8 mouse cellular contexts compared by ENCODE assay signal in the genomic region with DNA sequence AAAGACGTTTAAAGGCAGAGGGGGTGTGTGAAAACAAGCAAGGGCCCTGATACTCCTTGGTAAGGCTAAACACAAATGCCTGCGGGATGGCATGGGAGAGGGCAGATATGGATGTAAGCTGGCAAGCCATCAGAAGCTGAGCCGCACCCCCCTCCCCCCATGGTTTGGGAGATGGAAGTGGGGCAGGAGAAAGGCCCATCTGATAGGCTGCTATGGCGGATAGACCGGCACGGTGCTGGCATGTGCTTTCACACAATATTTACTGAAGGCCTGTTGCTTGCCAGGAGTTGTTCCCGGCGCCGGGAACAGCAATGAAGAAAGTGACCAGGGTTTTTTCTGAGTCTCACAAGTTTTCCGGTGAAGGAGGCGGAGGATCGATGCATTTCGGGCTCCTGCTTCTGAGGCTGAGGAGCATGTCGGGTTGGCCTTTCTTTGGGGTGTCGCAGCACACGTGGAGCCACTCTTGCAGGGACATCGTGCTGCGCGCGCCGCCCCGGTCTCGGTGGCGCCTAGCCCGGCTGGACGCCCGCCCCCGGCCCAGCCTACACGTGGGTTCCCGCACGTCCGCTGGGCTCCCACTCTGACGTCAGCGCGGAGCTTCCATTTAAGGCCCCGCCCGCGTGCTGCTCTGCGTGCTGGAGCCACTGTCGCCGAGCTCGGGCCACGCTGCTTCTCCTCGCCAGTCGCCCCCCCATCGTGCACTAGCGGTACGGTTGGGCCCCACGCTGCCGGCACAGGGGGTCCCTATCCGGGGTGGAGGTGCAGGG. TPM values are rescaled to one million over a fixed set of nuclear protein-coding genes. Genes with fewer than 3 reads are reported as not detected.
DNase-seq lines count a peak whose midpoint lies in the region; ATAC-seq and TF ChIP-seq lines count a peak whose summit lies in the region.

No protein-coding gene starts in this region.

- H3K27ac ChIP-seq in bone marrow macrophage, adult 2 months (ENCODE audit: insufficient read depth, low read depth, low read length) = peak overlapping the region; percentile 74
- H3K27ac ChIP-seq in embryonic fibroblast, embryonic 13.5 days (ENCODE audit: insufficient read depth, low read length) = peak overlapping the region; percentile 90
- peak overlapping the region; percentile 98 for H3K27ac ChIP-seq in heart, embryonic 10.5 days
- H3K27ac ChIP-seq in kidney, embryonic 14.5 days (ENCODE audit: low read depth, low read length) = peak overlapping the region; percentile 96
- H3K27ac ChIP-seq in limb, embryonic 15.5 days = peak overlapping the region; percentile 98
- H3K27ac ChIP-seq in midbrain, postnatal 0 days (ENCODE audit: low read depth, low read length) = peak overlapping the region; percentile 77

- ATAC-seq in kidney, embryonic 14.5 days (ENCODE audit: low FRiP score, low TSS enrichment) = peak; percentile 94
- ATAC-seq in limb, embryonic 15.5 days (ENCODE audit: insufficient number of reproducible peaks, low FRiP score, low TSS enrichment, low read depth) = peak; percentile 88
- peak; percentile 90 for ATAC-seq in midbrain, postnatal 0 days (ENCODE audit: low FRiP score)

- peaks cover 16% of the 10 kb centered on the region for H3K4me1 ChIP-seq in bone marrow macrophage, adult 2 months (ENCODE audit: control insufficient read depth, insufficient read depth, low read length)
- peaks cover 5% of the 10 kb centered on the region; the same call in 1 of the 2 replicates for H3K4me1 ChIP-seq in embryonic fibroblast, embryonic 13.5 days (ENCODE audit: control insufficient read depth, insufficient read depth, low read length)
- peaks cover 32% of the 10 kb centered on the region for H3K4me1 ChIP-seq in heart, embryonic 10.5 days
- 0 out of 2 replicates have a peak, but pooled peaks cover 10% of the 10 kb centered on the region for H3K4me1 ChIP-seq in kidney, embryonic 14.5 days (ENCODE audit: control insufficient read depth, insufficient read depth, low read length)
- H3K4me1 ChIP-seq in limb, embryonic 15.5 days = peaks cover 28% of the 10 kb centered on the region
- H3K4me1 ChIP-seq in midbrain, postnatal 0 days (ENCODE audit: insufficient read depth, low read length) = peaks cover 6% of the 10 kb centered on the region

- peak overlapping the region; percentile 89 for H3K4me2 ChIP-seq in kidney, embryonic 14.5 days (replicated peaks; ENCODE audit: low read depth, low read length)
- peak overlapping the region; percentile 82 for H3K4me2 ChIP-seq in limb, embryonic 15.5 days
- peak overlapping the region; percentile 90 for H3K4me2 ChIP-seq in midbrain, postnatal 0 days (ENCODE audit: low read depth, low read length, poor library complexity, severe bottlenecking)

- H3K36me3 ChIP-seq in heart, embryonic 10.5 days = peaks cover 32% of the 10 kb centered on the region
- peaks cover 26% of the 10 kb centered on the region for H3K36me3 ChIP-seq in kidney, embryonic 14.5 days (ENCODE audit: control insufficient read depth, insufficient read depth, low read length)
- H3K36me3 ChIP-seq in limb, embryonic 15.5 days = peaks cover 27% of the 10 kb centered on the region
- H3K36me3 ChIP-seq in midbrain, postnatal 0 days (ENCODE audit: insufficient read depth, low read length) = peaks cover 16% of the 10 kb centered on the region

- DNase-seq in B cell, adult 2 months = peak; percentile 88 to 89
- peak; percentile 96 for DNase-seq in heart, embryonic 10.5 days (ENCODE audit: low spot score)
- DNase-seq in midbrain, postnatal 0 days (ENCODE audit: low spot score) = peak; percentile 95
- DNase-seq in spleen, postnatal 10 days (ENCODE audit: low spot score in 2 of 2) = peak; percentile 75 to 90

- under 1% methylated on average over 51 of the region's 51 CpGs for WGBS in heart, embryonic 10.5 days
- WGBS in kidney, embryonic 14.5 days = under 1% methylated on average over 42 of the region's 51 CpGs
- WGBS in limb, embryonic 15.5 days = under 1% methylated on average over 50 of the region's 51 CpGs
- WGBS in midbrain, postnatal 0 days = under 1% methylated on average over 39 of the region's 51 CpGs

- peak; percentile 92; the same call in 1 of the 2 replicates for TF ChIP-seq POLR2A in bone marrow macrophage, adult 2 months (IDR thresholded peaks at IDR 0.05; ENCODE audit: borderline replicate concordance, low read depth, low read length)
- peak; percentile 99 for TF ChIP-seq POLR2A in embryonic fibroblast, embryonic 13.5 days (IDR thresholded peaks at IDR 0.05; ENCODE audit: low read depth, low read length)

- H3K4me3 ChIP-seq in bone marrow macrophage, adult 2 months (ENCODE audit: insufficient read depth, low read length) = peak overlapping the region; percentile 82
- peak overlapping the region; percentile 84 for H3K4me3 ChIP-seq in embryonic fibroblast, embryonic 13.5 days (ENCODE audit: insufficient read depth, low read length)
- peak overlapping the region; percentile 84 for H3K4me3 ChIP-seq in heart, embryonic 10.5 days
- H3K4me3 ChIP-seq in kidney, embryonic 14.5 days (ENCODE audit: low read length) = peak overlapping the region; percentile 92
- peak overlapping the region; percentile 87 for H3K4me3 ChIP-seq in limb, embryonic 15.5 days
- H3K4me3 ChIP-seq in midbrain, postnatal 0 days (ENCODE audit: low read depth, low read length) = peak overlapping the region; percentile 73

- no peak for TF ChIP-seq CTCF in bone marrow macrophage, adult 2 months (IDR thresholded peaks at IDR 0.05; ENCODE audit: low read depth, low read length)
- TF ChIP-seq CTCF in embryonic fibroblast, embryonic 13.5 days (IDR thresholded peaks at IDR 0.05; ENCODE audit: borderline replicate concordance, insufficient read depth, low read length) = no peak
- TF ChIP-seq CTCF in midbrain, postnatal 0 days (IDR thresholded peaks at IDR 0.05) = no peak

- no peaks in the 10 kb centered on the region for H3K9me3 ChIP-seq in heart, embryonic 10.5 days
- no peaks in the 10 kb centered on the region for H3K9me3 ChIP-seq in kidney, embryonic 14.5 days (ENCODE audit: control insufficient read depth, low read length)
- no peaks in the 10 kb centered on the region for H3K9me3 ChIP-seq in limb, embryonic 15.5 days
- no peaks in the 10 kb centered on the region for H3K9me3 ChIP-seq in midbrain, postnatal 0 days (ENCODE audit: low read length)

- H3K9ac ChIP-seq in kidney, embryonic 14.5 days (ENCODE audit: low read depth, low read length) = peak overlapping the region; percentile 93
- H3K9ac ChIP-seq in limb, embryonic 15.5 days = peak overlapping the region; percentile 94
- peak overlapping the region; percentile 84 for H3K9ac ChIP-seq in midbrain, postnatal 0 days (replicated peaks; ENCODE audit: low read length, poor library complexity, severe bottlenecking)

- H3K27me3 ChIP-seq in heart, embryonic 10.5 days (ENCODE audit: insufficient read depth, poor library complexity, severe bottlenecking) = peaks cover 13% of the 10 kb centered on the region; the same call in 1 of the 2 replicates
- no peaks in the 10 kb centered on the region for H3K27me3 ChIP-seq in kidney, embryonic 14.5 days (ENCODE audit: control insufficient read depth, insufficient read depth, low read length)
- H3K27me3 ChIP-seq in limb, embryonic 15.5 days = 0 out of 2 replicates have a peak, but pooled peaks cover 4% of the 10 kb centered on the region
- no peaks in the 10 kb centered on the region for H3K27me3 ChIP-seq in midbrain, postnatal 0 days (ENCODE audit: insufficient read depth, low read length)

RNA-seq across cellular contexts. Expression of gene Ldha, which starts 4.1 kb away (rescaled TPM):
- polyA plus RNA-seq in bone marrow macrophage, adult 2 months (2012; ENCODE audit: insufficient read depth, insufficient read length, missing spikeins) = 344 and 355 TPM in 2 replicates
- polyA plus RNA-seq in embryonic fibroblast, embryonic 13.5 days (2011; ENCODE audit: insufficient read length, low read depth, missing spikeins) = 671 and 785 TPM in 2 replicates
- polyA plus RNA-seq in heart, embryonic 10.5 days (2016; fragmentation: Nextera tagmentation; extraction: Ambion mirVana) = 4,161 and 4,393 TPM in 2 replicates
- 1,311 and 1,396 TPM in 2 replicates for polyA plus RNA-seq in kidney, embryonic 14.5 days (2014; fragmentation: Nextera tagmentation; extraction: Ambion mirVana)
- 1,928 and 2,051 TPM in 2 replicates for polyA plus RNA-seq in limb, embryonic 15.5 days (2015; fragmentation: Nextera tagmentation; extraction: Ambion mirVana)
- 341 and 345 TPM in 2 replicates for total RNA-seq in midbrain, postnatal 0 days (2014; rRNA removed)
- 604 and 701 TPM in 2 replicates for polyA plus RNA-seq in midbrain, postnatal 0 days (2015; fragmentation: Nextera tagmentation; extraction: Ambion mirVana)

RNA-seq across cellular contexts. Expression of gene Ldhc, which starts 15.6 kb away (rescaled TPM):
- not detected in 2 replicates for polyA plus RNA-seq in bone marrow macrophage, adult 2 months (2012; ENCODE audit: insufficient read depth, insufficient read length, missing spikeins)
- not detected in 2 replicates for polyA plus RNA-seq in embryonic fibroblast, embryonic 13.5 days (2011; ENCODE audit: insufficient read length, low read depth, missing spikeins)
- polyA plus RNA-seq in heart, embryonic 10.5 days (2016; fragmentation: Nextera tagmentation; extraction: Ambion mirVana) = 0.13 TPM in 1 of 2 replicates, not detected in the other
- not detected in 2 replicates for polyA plus RNA-seq in kidney, embryonic 14.5 days (2014; fragmentation: Nextera tagmentation; extraction: Ambion mirVana)
- 0.26 TPM in 1 of 2 replicates, not detected in the other for polyA plus RNA-seq in limb, embryonic 15.5 days (2015; fragmentation: Nextera tagmentation; extraction: Ambion mirVana)
- not detected in 2 replicates for total RNA-seq in midbrain, postnatal 0 days (2014; rRNA removed)
- 0.22 and 0.32 TPM in 2 replicates for polyA plus RNA-seq in midbrain, postnatal 0 days (2015; fragmentation: Nextera tagmentation; extraction: Ambion mirVana)

RNA-seq across cellular contexts. Expression of gene Gtf2h1, which starts 49.5 kb away (rescaled TPM):
- polyA plus RNA-seq in bone marrow macrophage, adult 2 months (2012; ENCODE audit: insufficient read depth, insufficient read length, missing spikeins) = 37.0 and 40.5 TPM in 2 replicates
- polyA plus RNA-seq in embryonic fibroblast, embryonic 13.5 days (2011; ENCODE audit: insufficient read length, low read depth, missing spikeins) = 73.1 and 90.6 TPM in 2 replicates
- 40.6 and 45.1 TPM in 2 replicates for polyA plus RNA-seq in heart, embryonic 10.5 days (2016; fragmentation: Nextera tagmentation; extraction: Ambion mirVana)
- 37.0 and 43.2 TPM in 2 replicates for polyA plus RNA-seq in kidney, embryonic 14.5 days (2014; fragmentation: Nextera tagmentation; extraction: Ambion mirVana)
- 49.8 and 52.4 TPM in 2 replicates for polyA plus RNA-seq in limb, embryonic 15.5 days (2015; fragmentation: Nextera tagmentation; extraction: Ambion mirVana)
- 32.9 and 50.2 TPM in 2 replicates for total RNA-seq in midbrain, postnatal 0 days (2014; rRNA removed)
- 36.4 and 38.2 TPM in 2 replicates for polyA plus RNA-seq in midbrain, postnatal 0 days (2015; fragmentation: Nextera tagmentation; extraction: Ambion mirVana)

RNA-seq across cellular contexts. Expression of gene Hps5, which starts 49.5 kb away (rescaled TPM):
- polyA plus RNA-seq in bone marrow macrophage, adult 2 months (2012; ENCODE audit: insufficient read depth, insufficient read length, missing spikeins) = 39.6 and 40.9 TPM in 2 replicates
- polyA plus RNA-seq in embryonic fibroblast, embryonic 13.5 days (2011; ENCODE audit: insufficient read length, low read depth, missing spikeins) = 25.9 and 26.9 TPM in 2 replicates
- 13.9 and 14.5 TPM in 2 replicates for polyA plus RNA-seq in heart, embryonic 10.5 days (2016; fragmentation: Nextera tagmentation; extraction: Ambion mirVana)
- polyA plus RNA-seq in kidney, embryonic 14.5 days (2014; fragmentation: Nextera tagmentation; extraction: Ambion mirVana) = 11.1 and 25.6 TPM in 2 replicates
- 20.8 and 23.2 TPM in 2 replicates for polyA plus RNA-seq in limb, embryonic 15.5 days (2015; fragmentation: Nextera tagmentation; extraction: Ambion mirVana)
- 16.7 and 24.6 TPM in 2 replicates for total RNA-seq in midbrain, postnatal 0 days (2014; rRNA removed)
- polyA plus RNA-seq in midbrain, postnatal 0 days (2015; fragmentation: Nextera tagmentation; extraction: Ambion mirVana) = 8.1 and 9.0 TPM in 2 replicates

Comparison
In these comparisons a context has a peak if more than half of its experiments do, and no peak if none do; other contexts are left out.
1. Peak in every context shown above with its lines: DNase-seq, ATAC-seq, H3K4me3 ChIP-seq and H3K27ac ChIP-seq.